Mouse (Mus musculus): ENCODE measurements around the gene Epb41l2. TPM values are rescaled to one million over a fixed set of nuclear protein-coding genes. Genes with fewer than 3 reads are reported as not detected.
A peak's percentile ranks its signal among the peaks of the same experiment; 100 is the strongest.

Gene Epb41l2
- 86.7 and 90.3 TPM in 2 replicates for polyA plus RNA-seq (2014; fragmentation: Nextera tagmentation; extraction: Ambion mirVana)

DNA sequence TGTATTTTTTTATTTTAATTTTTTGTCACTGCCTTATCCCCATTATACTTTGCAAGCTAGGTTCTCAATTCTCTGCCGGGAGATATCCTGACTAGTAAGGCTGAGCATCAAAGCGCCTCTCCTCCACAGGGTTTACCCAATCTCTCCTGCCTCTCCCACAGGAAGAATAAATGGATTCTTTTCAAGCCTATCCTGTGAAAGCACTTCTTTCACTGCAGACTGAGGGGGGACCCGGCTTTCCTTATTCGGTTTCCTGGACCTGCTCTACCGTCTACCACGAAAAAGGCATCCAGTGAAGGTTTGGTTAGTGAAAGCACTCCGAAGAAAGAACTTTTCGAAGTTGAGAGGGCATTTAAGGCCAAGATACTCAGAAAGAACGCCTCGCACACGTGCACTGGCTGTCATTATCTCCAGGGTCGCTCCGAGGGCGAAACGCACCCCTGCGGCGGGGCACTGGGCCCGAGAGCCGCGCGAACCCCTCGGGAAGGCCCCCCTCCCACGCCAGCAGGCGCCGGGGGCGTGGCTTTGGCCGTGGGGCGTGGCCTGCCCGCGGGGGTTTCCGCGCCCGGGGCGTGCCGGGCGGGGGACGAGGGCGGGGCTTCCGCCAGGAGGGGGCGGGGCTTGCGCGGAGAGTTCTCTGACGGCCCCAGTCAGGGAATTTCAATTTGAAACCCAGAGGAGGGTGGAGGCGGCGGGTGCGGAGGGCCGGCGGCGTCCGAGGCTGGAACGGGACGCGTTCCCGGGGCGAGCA lies at the start of gene Epb41l2:
Epb41l2 (plus strand) TSS at position 591 of the 751 bp plus-strand sequence.
- peak; percentile 89 for DNase-seq (ENCODE audit: low spot score)
- Histone ChIP-seq H3K9ac (ENCODE audit: low read depth, low read length) (peak within 1 kb of the TSS; percentile 92), H3K27ac (replicated peaks; ENCODE audit: low read depth, low read length) (peak within 1 kb of the TSS; percentile 87), H3K9me3 (ENCODE audit: control insufficient read depth, low read length) (no peaks in the 10 kb centered on the region), H3K4me3 (ENCODE audit: low read depth, low read length) (peak within 1 kb of the TSS; percentile 88), H3K4me1 (ENCODE audit: control insufficient read depth, insufficient read depth, low read length) (peaks cover 15% of the 10 kb centered on the region; the same call in 1 of the 2 replicates), H3K36me3 (ENCODE audit: control insufficient read depth, insufficient read depth, low read length) (no peaks in the 10 kb centered on the region), H3K4me2 (ENCODE audit: low read depth, low read length) (peak within 1 kb of the TSS; percentile 81), H3K27me3 (replicated peaks; ENCODE audit: control insufficient read depth, insufficient read depth, low read length) (no peaks in the 10 kb centered on the region)
- WGBS, result under 1% methylated on average over 21 of the region's 55 CpGs
- ATAC-seq (ENCODE audit: low read depth), result peak; percentile 93

DNA sequence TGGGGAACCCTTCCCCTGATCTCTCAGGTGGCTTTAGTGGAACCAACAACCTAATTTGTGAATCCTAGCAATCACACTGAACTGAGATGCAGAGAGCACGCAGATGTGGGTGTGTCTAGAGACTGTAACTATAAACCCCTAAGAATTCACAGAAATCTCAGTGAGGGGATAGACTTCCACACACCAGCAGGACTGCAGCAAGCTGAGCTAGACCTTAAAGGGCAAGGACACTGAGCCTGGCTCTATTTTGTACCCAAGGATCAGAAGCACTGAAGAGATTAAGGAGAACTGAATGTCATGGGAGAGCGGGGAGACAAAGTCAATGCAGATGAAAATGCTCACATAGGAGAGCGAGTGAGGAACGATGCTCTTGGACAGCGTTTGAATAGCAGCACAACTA lies 49.6 kb upstream of the Epb41l2 start:
- Histone ChIP-seq H3K4me2 (ENCODE audit: low read depth, low read length) (no peak overlapping the region), H3K27me3 (replicated peaks; ENCODE audit: control insufficient read depth, insufficient read depth, low read length) (no peaks in the 10 kb centered on the region), H3K36me3 (ENCODE audit: control insufficient read depth, insufficient read depth, low read length) (no peaks in the 10 kb centered on the region), H3K9ac (ENCODE audit: low read depth, low read length) (no peak overlapping the region), H3K4me3 (ENCODE audit: low read depth, low read length) (no peak overlapping the region), H3K27ac (replicated peaks; ENCODE audit: low read depth, low read length) (no peak overlapping the region), H3K4me1 (ENCODE audit: control insufficient read depth, insufficient read depth, low read length) (peaks cover 9% of the 10 kb centered on the region), H3K9me3 (ENCODE audit: control insufficient read depth, low read length) (no peaks in the 10 kb centered on the region)
- no peak for ATAC-seq (ENCODE audit: low read depth)
- no peak for DNase-seq (ENCODE audit: low spot score)
- WGBS, result 74% methylated on average over 5 of the region's 5 CpGs

DNA sequence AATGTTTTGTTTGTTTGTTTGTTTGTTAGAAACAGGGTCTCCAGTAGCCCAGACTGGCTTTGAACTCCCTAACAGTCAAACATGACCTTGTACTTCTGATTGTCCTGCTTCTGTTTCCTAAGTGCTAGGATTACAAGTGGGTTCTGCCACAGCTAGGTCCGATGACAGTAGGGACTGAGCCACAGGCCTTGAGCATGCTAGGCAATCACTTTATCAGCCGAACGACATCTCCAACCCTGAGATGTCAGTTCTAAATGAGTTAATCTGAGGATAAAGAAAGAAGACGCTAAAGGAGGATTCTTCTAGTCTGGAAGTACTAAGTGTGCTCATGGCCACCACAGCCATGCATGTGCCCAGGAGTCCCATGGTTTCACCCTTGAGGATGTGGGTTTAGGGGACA lies 48.9 kb upstream of the Epb41l2 start:
- Histone ChIP-seq H3K9ac (ENCODE audit: low read depth, low read length) (no peak overlapping the region), H3K9me3 (ENCODE audit: control insufficient read depth, low read length) (no peaks in the 10 kb centered on the region), H3K36me3 (ENCODE audit: control insufficient read depth, insufficient read depth, low read length) (no peaks in the 10 kb centered on the region), H3K4me3 (ENCODE audit: low read depth, low read length) (no peak overlapping the region), H3K27ac (replicated peaks; ENCODE audit: low read depth, low read length) (no peak overlapping the region), H3K4me2 (ENCODE audit: low read depth, low read length) (no peak overlapping the region), H3K4me1 (ENCODE audit: control insufficient read depth, insufficient read depth, low read length) (peaks cover 9% of the 10 kb centered on the region), H3K27me3 (replicated peaks; ENCODE audit: control insufficient read depth, insufficient read depth, low read length) (no peaks in the 10 kb centered on the region)
- ATAC-seq (ENCODE audit: low read depth) (no peak), DNase-seq (ENCODE audit: low spot score) (no peak)
- 82% methylated on average over 4 of the region's 4 CpGs for WGBS

DNA sequence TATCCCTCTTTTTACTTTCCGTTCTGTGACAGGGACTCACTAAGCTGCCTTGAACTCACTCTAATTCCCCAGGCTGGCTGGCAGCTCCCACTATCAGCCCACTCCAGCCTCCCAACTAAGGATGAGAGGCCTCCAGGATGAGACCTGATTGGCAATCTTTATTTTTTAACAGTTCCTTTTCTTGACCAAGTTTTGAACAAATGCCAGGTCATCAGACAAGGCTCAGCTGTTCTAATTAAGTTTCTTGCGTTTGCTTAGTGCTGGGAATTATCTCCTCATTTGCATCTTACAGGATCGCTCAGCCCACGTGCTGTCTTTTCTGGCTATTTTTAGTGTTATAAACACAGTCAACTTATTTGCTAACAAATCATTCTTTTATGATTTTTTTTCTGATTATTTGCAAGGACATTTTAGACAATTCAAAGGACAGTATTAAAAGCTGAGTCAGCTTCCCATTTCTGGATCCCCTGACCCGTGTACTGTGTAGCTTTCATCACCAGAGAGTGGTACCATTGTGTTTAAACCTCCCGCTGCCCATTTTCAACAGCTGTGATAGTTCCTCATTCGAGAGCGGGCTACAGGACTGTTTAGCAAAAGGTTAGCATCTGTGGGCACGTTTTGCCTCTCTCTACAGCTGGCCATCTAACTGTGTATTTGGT lies 47.9 kb upstream of the Epb41l2 start:
- ATAC-seq (ENCODE audit: low read depth) (no peak), DNase-seq (ENCODE audit: low spot score) (no peak)
- no peak overlapping the region for H3K4me3 ChIP-seq (ENCODE audit: low read depth, low read length)
- H3K4me2 ChIP-seq (ENCODE audit: low read depth, low read length), result no peak overlapping the region
- no peak overlapping the region for H3K9ac ChIP-seq (ENCODE audit: low read depth, low read length)
- WGBS, result 56% methylated on average over 9 of the region's 9 CpGs
- H3K36me3 ChIP-seq (ENCODE audit: control insufficient read depth, insufficient read depth, low read length), result no peaks in the 10 kb centered on the region
- H3K4me1 ChIP-seq (ENCODE audit: control insufficient read depth, insufficient read depth, low read length), result peaks cover 9% of the 10 kb centered on the region
- H3K9me3 ChIP-seq (ENCODE audit: control insufficient read depth, low read length), result no peaks in the 10 kb centered on the region
- H3K27me3 ChIP-seq (replicated peaks; ENCODE audit: control insufficient read depth, insufficient read depth, low read length), result no peaks in the 10 kb centered on the region
- H3K27ac ChIP-seq (replicated peaks; ENCODE audit: low read depth, low read length), result no peak overlapping the region

DNA sequence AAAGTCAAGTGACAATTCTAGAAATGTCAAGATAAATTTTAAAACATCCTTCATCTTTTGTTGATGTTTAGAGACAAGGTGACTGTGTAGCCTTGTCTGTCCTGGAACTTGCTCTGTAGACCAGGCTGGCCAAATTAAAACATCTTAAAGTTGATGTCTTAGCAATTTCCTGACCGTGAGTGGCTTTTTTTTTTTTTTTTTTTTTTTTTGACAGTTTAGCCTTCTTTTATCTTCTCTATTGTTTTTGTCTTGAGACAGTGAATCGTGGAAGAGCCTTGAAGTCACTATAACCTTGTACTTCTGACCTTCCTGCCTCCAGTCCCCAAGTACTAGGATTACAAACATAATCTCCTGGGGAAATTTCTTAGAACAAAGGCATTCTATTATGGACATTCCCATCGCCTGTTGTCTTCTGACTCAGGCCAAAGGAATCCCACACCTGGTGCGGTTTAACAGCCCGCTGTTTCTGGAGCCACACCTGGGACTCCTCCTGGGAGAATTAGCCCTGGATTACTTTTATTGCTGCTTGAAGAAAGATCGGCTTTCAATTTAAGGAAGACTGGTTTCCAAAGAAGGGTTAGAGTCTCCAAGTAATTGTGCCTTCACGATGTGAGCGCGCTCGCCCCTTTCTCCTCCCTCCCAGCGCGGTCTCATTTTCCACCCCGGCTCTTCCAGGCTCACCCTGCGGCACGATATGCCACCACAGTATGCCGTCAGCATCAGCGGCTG lies 45.6 kb upstream of the Epb41l2 start:
- Histone ChIP-seq H3K4me1 (ENCODE audit: control insufficient read depth, insufficient read depth, low read length) (peaks cover 9% of the 10 kb centered on the region), H3K4me2 (ENCODE audit: low read depth, low read length) (peak overlapping the region; percentile 38), H3K27me3 (replicated peaks; ENCODE audit: control insufficient read depth, insufficient read depth, low read length) (no peaks in the 10 kb centered on the region), H3K9ac (ENCODE audit: low read depth, low read length) (no peak overlapping the region), H3K4me3 (ENCODE audit: low read depth, low read length) (no peak overlapping the region), H3K36me3 (ENCODE audit: control insufficient read depth, insufficient read depth, low read length) (no peaks in the 10 kb centered on the region), H3K27ac (replicated peaks; ENCODE audit: low read depth, low read length) (0 out of 2 replicates have a peak overlapping the region, but pooled peaks have one; percentile 21), H3K9me3 (ENCODE audit: control insufficient read depth, low read length) (no peaks in the 10 kb centered on the region)
- 4% methylated on average over 17 of the region's 17 CpGs for WGBS
- DNase-seq (ENCODE audit: low spot score), result peak; percentile 84
- peak; percentile 84 for ATAC-seq (ENCODE audit: low read depth)

DNA sequence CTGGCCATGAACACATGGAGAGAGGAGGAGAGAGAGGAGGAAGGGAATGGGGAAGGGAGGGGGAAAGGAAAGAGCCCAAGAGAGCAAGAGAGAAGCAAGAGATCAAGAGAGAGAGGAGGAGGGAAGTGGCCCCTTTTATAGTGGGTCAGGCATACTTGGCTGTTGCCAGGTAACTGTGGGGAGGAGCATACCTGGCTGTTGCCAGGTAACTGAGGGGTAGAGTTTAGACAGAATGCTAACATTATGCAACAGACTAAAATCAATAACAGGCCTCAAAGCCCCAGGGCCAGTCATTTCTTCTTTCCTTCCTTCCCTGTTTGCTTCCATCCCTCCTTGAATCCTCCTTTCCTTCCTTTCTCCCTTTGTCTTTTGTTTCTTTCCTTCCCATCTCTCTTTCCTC lies 41.9 kb upstream of the Epb41l2 start:
- no peak overlapping the region for H3K9ac ChIP-seq (ENCODE audit: low read depth, low read length)

DNA sequence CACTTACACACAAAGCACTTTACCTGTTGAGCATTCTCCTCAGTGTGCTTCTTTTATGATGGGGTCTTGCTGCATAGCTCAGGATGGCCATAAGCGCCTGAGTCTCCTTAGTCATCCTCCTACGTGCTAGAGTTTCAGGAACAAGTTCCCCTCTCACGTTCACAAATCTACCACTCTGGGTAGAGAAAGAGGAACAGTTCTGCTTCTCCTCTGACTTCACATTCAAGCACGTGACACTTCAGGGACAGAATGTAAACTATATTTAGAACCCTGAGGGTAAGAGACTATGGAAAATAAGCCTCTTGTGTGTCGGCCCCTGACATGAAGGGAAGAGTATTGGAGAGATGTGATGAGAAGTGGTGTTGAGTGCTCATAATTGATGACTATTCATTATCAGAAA lies 41.2 kb upstream of the Epb41l2 start:
- WGBS, result 72% methylated on average over 5 of the region's 5 CpGs
- Histone ChIP-seq H3K4me3 (ENCODE audit: low read depth, low read length) (no peak overlapping the region), H3K27me3 (replicated peaks; ENCODE audit: control insufficient read depth, insufficient read depth, low read length) (no peaks in the 10 kb centered on the region), H3K4me2 (ENCODE audit: low read depth, low read length) (no peak overlapping the region), H3K9me3 (ENCODE audit: control insufficient read depth, low read length) (no peaks in the 10 kb centered on the region), H3K4me1 (ENCODE audit: control insufficient read depth, insufficient read depth, low read length) (peaks cover 9% of the 10 kb centered on the region), H3K27ac (replicated peaks; ENCODE audit: low read depth, low read length) (no peak overlapping the region; the same call in 1 of the 2 replicates), H3K36me3 (ENCODE audit: control insufficient read depth, insufficient read depth, low read length) (no peaks in the 10 kb centered on the region), H3K9ac (ENCODE audit: low read depth, low read length) (no peak overlapping the region)
- DNase-seq (ENCODE audit: low spot score) (no peak), ATAC-seq (ENCODE audit: low read depth) (no peak)

More for the DNA sequence above, 41.9 kb upstream of the Epb41l2 start:
- H3K4me2 ChIP-seq (ENCODE audit: low read depth, low read length), result no peak overlapping the region
- ATAC-seq (ENCODE audit: low read depth), result no peak
- no peaks in the 10 kb centered on the region for H3K36me3 ChIP-seq (ENCODE audit: control insufficient read depth, insufficient read depth, low read length)
- peaks cover 9% of the 10 kb centered on the region for H3K4me1 ChIP-seq (ENCODE audit: control insufficient read depth, insufficient read depth, low read length)
- no peaks in the 10 kb centered on the region for H3K27me3 ChIP-seq (replicated peaks; ENCODE audit: control insufficient read depth, insufficient read depth, low read length)
- DNase-seq (ENCODE audit: low spot score), result no peak
- no peak overlapping the region for H3K4me3 ChIP-seq (ENCODE audit: low read depth, low read length)
- no peak overlapping the region for H3K27ac ChIP-seq (replicated peaks; ENCODE audit: low read depth, low read length)
- H3K9me3 ChIP-seq (ENCODE audit: control insufficient read depth, low read length), result no peaks in the 10 kb centered on the region

DNA sequence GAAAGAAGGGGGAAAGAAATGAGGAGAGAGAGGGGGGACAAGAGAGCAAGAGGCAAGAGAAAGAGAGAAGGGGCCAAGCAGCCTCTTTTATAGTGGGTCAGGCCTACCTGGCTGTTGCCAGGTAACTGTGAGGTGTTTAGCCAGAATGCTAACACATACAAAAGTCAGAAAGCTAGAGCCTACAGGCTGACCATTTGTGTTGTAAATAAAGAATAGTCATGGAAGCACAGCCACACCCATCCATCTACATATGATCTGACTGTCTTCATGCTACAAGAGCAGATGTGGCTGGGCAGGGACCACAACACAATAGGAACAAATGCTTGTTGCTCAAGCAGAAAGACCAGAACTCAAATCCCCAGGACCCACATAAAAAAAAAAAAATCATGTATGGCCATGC lies 40.1 kb upstream of the Epb41l2 start:
- ATAC-seq (ENCODE audit: low read depth) (no peak), DNase-seq (ENCODE audit: low spot score) (no peak)
- H3K9ac ChIP-seq (ENCODE audit: low read depth, low read length), result no peak overlapping the region
- H3K4me2 ChIP-seq (ENCODE audit: low read depth, low read length), result no peak overlapping the region
- H3K27me3 ChIP-seq (replicated peaks; ENCODE audit: control insufficient read depth, insufficient read depth, low read length), result no peaks in the 10 kb centered on the region
- peaks cover 3% of the 10 kb centered on the region for H3K4me1 ChIP-seq (ENCODE audit: control insufficient read depth, insufficient read depth, low read length)
- H3K4me3 ChIP-seq (ENCODE audit: low read depth, low read length), result no peak overlapping the region
- H3K27ac ChIP-seq (replicated peaks; ENCODE audit: low read depth, low read length), result no peak overlapping the region
- H3K36me3 ChIP-seq (ENCODE audit: control insufficient read depth, insufficient read depth, low read length), result no peaks in the 10 kb centered on the region
- H3K9me3 ChIP-seq (ENCODE audit: control insufficient read depth, low read length), result no peaks in the 10 kb centered on the region
